Mouse (Mus musculus) heart, postnatal 10 days (tissue): Measurements from ENCODE around the gene Gatad2a. TPM values are rescaled to one million over a fixed set of nuclear protein-coding genes. Genes with fewer than 3 reads are reported as not detected.
A peak's percentile ranks its signal among the peaks of the same experiment; 100 is the strongest.

Experiments used
- DNase-seq, 2 experiments: peaks; one replicate each; pipeline ENCODE4 v3.0.0; 2021
- intact Hi-C: fragments of 180-260 bp; cut with DNase I; formaldehyde crosslinking; loops from one replicate; pipeline ENCODE4 v1.15.1; 2025
- total RNA-seq, 2 experiments: library from RNA; stranded (reverse); gene quantifications; 2 replicates each; pipeline ENCODE4 v1.2.3; 2021

The Gatad2a gene
- total RNA-seq, 2 experiments from 2014 or later, result 62.1 to 63.1 TPM

- intact Hi-C loops, result loop anchor here (2.0 kb wide), 1 partner anchor 14 kb away; no protein-coding TSS in a partner anchor
These were observed 55.8 kb downstream of the Gatad2a start for GRCm38 (mm10) chr8:69940386-69940785.

GRCm38 (mm10) chr8:69939633-69940032, 56.6 kb downstream of the Gatad2a start:
- intact Hi-C loops, result loop anchor here (2.0 kb wide), 2 partner anchors 15 to 33 kb away; no protein-coding TSS in a partner anchor

More at GRCm38 (mm10) chr8:69940386-69940785, 55.8 kb downstream of the Gatad2a start:
- no peak for DNase-seq

GRCm38 (mm10) chr8:69938245-69938982, 57.8 kb downstream of the Gatad2a start:
- intact Hi-C loops, result loop anchor here (2.0 kb wide), 1 partner anchor 34 kb away; no protein-coding TSS in a partner anchor
- DNase-seq, result no peak

More at GRCm38 (mm10) chr8:69939633-69940032, 56.6 kb downstream of the Gatad2a start:
- peak; percentile 62 to 66 for DNase-seq

GRCm38 (mm10) chr8:69937466-69937865, 58.7 kb downstream of the Gatad2a start:
- no peak for DNase-seq
- intact Hi-C loops, result no loop called here

GRCm38 (mm10) chr8:69936050-69936794, 60.0 kb downstream of the Gatad2a start:
- intact Hi-C loops, result no loop called here
- DNase-seq, result peak; percentile 86 to 89

- DNase-seq, result no peak
- intact Hi-C loops, result loop anchor here (2.0 kb wide), 1 partner anchor 15 kb away; no protein-coding TSS in a partner anchor
These were observed 60.8 kb downstream of the Gatad2a start for GRCm38 (mm10) chr8:69935431-69935830.

- DNase-seq, result no peak
- intact Hi-C loops, result loop anchor here (2.0 kb wide), 1 partner anchor 14 kb away; no protein-coding TSS in a partner anchor
These were observed 61.6 kb downstream of the Gatad2a start for GRCm38 (mm10) chr8:69934582-69934981.

GRCm38 (mm10) chr8:69933811-69934210, 62.4 kb downstream of the Gatad2a start:
- intact Hi-C loops, result loop anchor here (2.0 kb wide), 1 partner anchor 13 kb away; no protein-coding TSS in a partner anchor
- no peak for DNase-seq

- intact Hi-C loops, result no loop called here
These were observed 69.3 kb downstream of the Gatad2a start for GRCm38 (mm10) chr8:69926901-69927300.

GRCm38 (mm10) chr8:69923986-69924385, 72.2 kb downstream of the Gatad2a start:
- intact Hi-C loops, result no loop called here
- DNase-seq, result no peak

More at GRCm38 (mm10) chr8:69926901-69927300, 69.3 kb downstream of the Gatad2a start:
- DNase-seq, result no peak

GRCm38 (mm10) chr8:69921141-69921540, 75.0 kb downstream of the Gatad2a start:
- DNase-seq, result no peak
- intact Hi-C loops, result loop anchor here (2.0 kb wide), 2 partner anchors 14 to 52 kb away; no protein-coding TSS in a partner anchor

- intact Hi-C loops, result loop anchor here (1.0 to 5.0 kb wide), 5 partner anchors 15 to 247 kb away; partner anchors contain the start of gene Ncan
- DNase-seq, result peak; percentile 69 to 78
These were observed 76.1 kb downstream of the Gatad2a start for GRCm38 (mm10) chr8:69919876-69920662.

GRCm38 (mm10) chr8:69919010-69919409, 77.2 kb downstream of the Gatad2a start:
- peak; percentile 88 to 91 for DNase-seq
- intact Hi-C loops, result loop anchor here (1.0 to 5.0 kb wide), 3 partner anchors 82 to 248 kb away; partner anchors contain the start of gene Ncan

- no peak for DNase-seq
- intact Hi-C loops, result loop anchor here (2.0 to 5.0 kb wide), 2 partner anchors 204 to 248 kb away; partner anchors contain the start of gene Ncan
These were observed 77.7 kb downstream of the Gatad2a start for GRCm38 (mm10) chr8:69918506-69918905.

- intact Hi-C loops, result loop anchor here (5.0 kb wide), 1 partner anchor 207 kb away; the partner anchor contains the start of gene Ncan
- peak; percentile 57 to 67 for DNase-seq
These were observed 80.4 kb downstream of the Gatad2a start for GRCm38 (mm10) chr8:69915748-69916147.

GRCm38 (mm10) chr8:69914526-69914925, 81.7 kb downstream of the Gatad2a start:
- DNase-seq, result no peak
- intact Hi-C loops, result no loop called here

- intact Hi-C loops, result loop anchor here (1.0 kb wide), 1 partner anchor 38 kb away; no protein-coding TSS in a partner anchor
- DNase-seq, result no peak
These were observed 83.6 kb downstream of the Gatad2a start for GRCm38 (mm10) chr8:69912478-69913074.

- intact Hi-C loops, result no loop called here
- no peak for DNase-seq
These were observed 84.3 kb downstream of the Gatad2a start for GRCm38 (mm10) chr8:69911917-69912316.

- intact Hi-C loops, result no loop called here
- DNase-seq, result no peak
These were observed 89.1 kb downstream of the Gatad2a start for GRCm38 (mm10) chr8:69907106-69907505.
